Comparison of ENCODE assay signal across 10 mouse cellular contexts in the genomic region with DNA sequence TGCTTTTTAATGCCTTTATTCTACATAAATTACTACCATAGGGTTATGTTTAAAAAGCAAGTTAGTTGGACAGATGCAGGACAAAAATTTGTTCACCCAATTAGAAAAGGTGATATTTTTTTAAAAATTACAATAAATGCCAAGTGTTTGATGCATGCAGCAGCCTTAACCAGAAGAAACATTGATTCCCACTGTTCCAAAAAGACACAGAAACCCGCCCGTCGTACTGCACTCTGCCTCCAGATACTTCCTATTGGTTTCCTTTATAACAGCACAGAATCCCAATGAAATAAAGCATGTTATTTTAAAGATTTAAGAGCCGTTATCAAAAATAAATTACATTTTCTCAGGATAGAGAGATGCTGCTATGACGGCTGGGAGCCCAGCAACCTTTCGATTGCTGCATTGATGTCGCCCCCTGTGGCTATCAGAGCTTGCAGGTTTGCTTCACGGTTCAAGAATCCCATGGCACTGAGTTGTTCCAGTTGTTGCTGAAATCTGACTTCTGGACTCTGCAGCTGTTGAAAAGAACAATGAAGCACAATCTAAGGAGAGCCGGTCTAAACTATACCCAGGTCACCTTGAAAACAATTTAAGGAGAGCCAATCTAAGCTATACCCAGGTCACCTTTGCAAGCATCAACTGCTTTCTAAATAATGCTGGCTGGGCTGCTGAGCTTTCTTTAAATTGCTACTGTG. TPM values are rescaled to one million over a fixed set of nuclear protein-coding genes. Genes with fewer than 3 reads are reported as not detected.
A peak's percentile ranks its signal among the peaks of the same experiment; 100 is the strongest.
DNase-seq lines count a peak whose midpoint lies in the region; ATAC-seq and TF ChIP-seq lines count a peak whose summit lies in the region.
"Had no signal": no experiment of that assay in that cellular context is flagged by ENCODE, and none has a peak within 500 bp of the region (broad histone marks: within the 10 kb centered on the region; RNA-seq: fewer than 3 reads in every experiment).

No protein-coding gene starts in this region.

- no peak overlapping the region for H3K9ac ChIP-seq in kidney, embryonic 14.5 days (ENCODE audit: low read depth, low read length)
- no peak overlapping the region for H3K9ac ChIP-seq in liver, embryonic 11.5 days (ENCODE audit: low read depth, low read length)
- H3K9ac ChIP-seq: embryonic facial prominence, embryonic 12.5 days; limb, embryonic 13.5 days had no signal

- H3K27me3 ChIP-seq in kidney, adult 2 months (replicated peaks; ENCODE audit: control insufficient read depth, insufficient read depth, low read length) = no peaks in the 10 kb centered on the region
- H3K27me3 ChIP-seq in kidney, embryonic 14.5 days (ENCODE audit: control insufficient read depth, insufficient read depth, low read length) = no peaks in the 10 kb centered on the region
- H3K27me3 ChIP-seq in liver, embryonic 11.5 days (replicated peaks; ENCODE audit: control insufficient read depth, insufficient read depth, low read length) = no peaks in the 10 kb centered on the region
- H3K27me3 ChIP-seq: embryonic facial prominence, embryonic 12.5 days; limb, embryonic 13.5 days had no signal

- DNase-seq in kidney, adult 2 months = peak; percentile 100
- DNase-seq in cerebellum, adult 9-10 months = peak; percentile 100
- DNase-seq in heart, postnatal 36 days = peak; percentile 99 to 100
- DNase-seq in left cerebral cortex, adult 9 months (ENCODE audit: low spot score in 2 of 2) = peak; percentile 99 to 100
- DNase-seq in spleen, postnatal 10 days (ENCODE audit: low spot score in 2 of 2) = peak; percentile 99 to 100
- DNase-seq in liver, embryonic 11.5 days (ENCODE audit: low spot score) = no peak

- peaks cover 3% of the 10 kb centered on the region for H3K36me3 ChIP-seq in kidney, adult 2 months (ENCODE audit: control insufficient read depth, insufficient read depth, low read length)
- peaks cover 57% of the 10 kb centered on the region for H3K36me3 ChIP-seq in kidney, embryonic 14.5 days (ENCODE audit: control insufficient read depth, insufficient read depth, low read length)
- peaks cover 35% of the 10 kb centered on the region for H3K36me3 ChIP-seq in liver, embryonic 11.5 days (ENCODE audit: control insufficient read depth, insufficient read depth, low read length)

- intact Hi-C loops in heart, postnatal 36 days (cut with DNase I) = no loop called here

- WGBS in kidney, adult 2 months = 62% methylated on average over 9 of the region's 9 CpGs
- WGBS in kidney, embryonic 14.5 days = 78% methylated on average over 9 of the region's 9 CpGs
- WGBS in liver, embryonic 11.5 days = 91% methylated on average over 9 of the region's 9 CpGs

- no peak overlapping the region for H3K4me2 ChIP-seq in kidney, embryonic 14.5 days (replicated peaks; ENCODE audit: low read depth, low read length)
- H3K4me2 ChIP-seq in liver, embryonic 11.5 days = no peak overlapping the region
- H3K4me2 ChIP-seq: embryonic facial prominence, embryonic 12.5 days; limb, embryonic 13.5 days had no signal

- no peak for TF ChIP-seq POLR2A in kidney, adult 2 months (IDR thresholded peaks at IDR 0.05; ENCODE audit: low read depth, low read length)

- no peak overlapping the region for H3K27ac ChIP-seq in kidney, adult 2 months (ENCODE audit: insufficient read depth, low read depth, low read length)
- H3K27ac ChIP-seq in kidney, embryonic 14.5 days (ENCODE audit: low read depth, low read length) = no peak overlapping the region
- no peak overlapping the region for H3K27ac ChIP-seq in liver, embryonic 11.5 days (ENCODE audit: low read depth, low read length)
- H3K27ac ChIP-seq: embryonic facial prominence, embryonic 12.5 days; limb, embryonic 13.5 days had no signal

- no peak for ATAC-seq in kidney, embryonic 14.5 days (ENCODE audit: low FRiP score, low TSS enrichment)
- ATAC-seq in activated CD4-positive, CD25-positive, alpha-beta regulatory T cell, adult 4 months = no peak
- no peak for ATAC-seq in liver, embryonic 11.5 days (replicated peaks; ENCODE audit: low FRiP score)

- no peak overlapping the region for H3K4me3 ChIP-seq in kidney, adult 2 months (ENCODE audit: insufficient read depth, low read depth, low read length)
- H3K4me3 ChIP-seq in kidney, embryonic 14.5 days (ENCODE audit: low read length) = no peak overlapping the region
- H3K4me3 ChIP-seq in liver, embryonic 11.5 days (ENCODE audit: low read depth, low read length) = no peak overlapping the region
- H3K4me3 ChIP-seq: embryonic facial prominence, embryonic 12.5 days; limb, embryonic 13.5 days had no signal

- peaks cover 10% of the 10 kb centered on the region for H3K4me1 ChIP-seq in kidney, adult 2 months (ENCODE audit: control insufficient read depth, insufficient read depth, low read length)
- no peaks in the 10 kb centered on the region for H3K4me1 ChIP-seq in kidney, embryonic 14.5 days (ENCODE audit: control insufficient read depth, insufficient read depth, low read length)
- no peaks in the 10 kb centered on the region for H3K4me1 ChIP-seq in liver, embryonic 11.5 days (replicated peaks; ENCODE audit: control insufficient read depth, insufficient read depth, low read length)
- H3K4me1 ChIP-seq: embryonic facial prominence, embryonic 12.5 days; limb, embryonic 13.5 days had no signal

- H3K9me3 ChIP-seq in kidney, embryonic 14.5 days (ENCODE audit: control insufficient read depth, low read length) = no peaks in the 10 kb centered on the region
- H3K9me3 ChIP-seq in liver, embryonic 11.5 days (ENCODE audit: control insufficient read depth, low read length) = no peaks in the 10 kb centered on the region
- H3K9me3 ChIP-seq: embryonic facial prominence, embryonic 12.5 days; limb, embryonic 13.5 days had no signal

- no peak for TF ChIP-seq CTCF in kidney, adult 2 months (conservative IDR thresholded peaks at IDR 0.05; ENCODE audit: insufficient read depth, insufficient read length, low read depth, low read length)

RNA-seq across cellular contexts. Expression of a gene that starts 20.2 kb away (rescaled TPM):
- polyA plus RNA-seq in kidney, adult 2 months (2012; rRNA removed) = 21.0 and 27.4 TPM in 2 replicates
- polyA plus RNA-seq in kidney, embryonic 14.5 days (2014; fragmentation: Nextera tagmentation; extraction: Ambion mirVana) = 33.4 and 41.8 TPM in 2 replicates
- total RNA-seq in heart, postnatal 36 days (2021) = 10 to 100 TPM; 25.0 to 26.6 TPM
- polyA plus RNA-seq in activated CD4-positive, CD25-positive, alpha-beta regulatory T cell, adult 4 months (2017; shearing (Covaris generic)) = 100 to 1,000 TPM; 250 to 265 TPM
- polyA plus RNA-seq in liver, embryonic 11.5 days (2014; fragmentation: Nextera tagmentation; extraction: Ambion mirVana) = 37.9 and 38.0 TPM in 2 replicates

RNA-seq across cellular contexts. Expression of a gene that starts 37.8 kb away (rescaled TPM):
- 111 and 134 TPM in 2 replicates for polyA plus RNA-seq in kidney, adult 2 months (2012; rRNA removed)
- 60.8 and 98.7 TPM in 2 replicates for polyA plus RNA-seq in kidney, embryonic 14.5 days (2014; fragmentation: Nextera tagmentation; extraction: Ambion mirVana)
- 10 to 100 TPM; 47.8 to 49.6 TPM for total RNA-seq in heart, postnatal 36 days (2021)
- 10 to 100 TPM; 15.4 to 17.0 TPM for polyA plus RNA-seq in activated CD4-positive, CD25-positive, alpha-beta regulatory T cell, adult 4 months (2017; shearing (Covaris generic))
- polyA plus RNA-seq in liver, embryonic 11.5 days (2014; fragmentation: Nextera tagmentation; extraction: Ambion mirVana) = 95.5 and 103 TPM in 2 replicates

RNA-seq across cellular contexts. Expression of a gene that starts 49.3 kb away (rescaled TPM):
- polyA plus RNA-seq in kidney, adult 2 months (2012; rRNA removed) = 38.3 and 46.8 TPM in 2 replicates
- 55.5 and 103 TPM in 2 replicates for polyA plus RNA-seq in kidney, embryonic 14.5 days (2014; fragmentation: Nextera tagmentation; extraction: Ambion mirVana)
- total RNA-seq in heart, postnatal 36 days (2021) = 10 to 100 TPM; 62.0 to 76.3 TPM
- polyA plus RNA-seq in activated CD4-positive, CD25-positive, alpha-beta regulatory T cell, adult 4 months (2017; shearing (Covaris generic)) = 10 to 100 TPM; 20.5 to 32.4 TPM
- polyA plus RNA-seq in liver, embryonic 11.5 days (2014; fragmentation: Nextera tagmentation; extraction: Ambion mirVana) = 18.7 and 22.8 TPM in 2 replicates
